ENCODE assay signal across 25 mouse cellular contexts in genomic region chr1:173321593-173322248, GRCm38 (mm10). TPM values are rescaled to one million over a fixed set of nuclear protein-coding genes. Genes with fewer than 3 reads are reported as not detected.
DNase-seq lines count a peak whose midpoint lies in the region; ATAC-seq and TF ChIP-seq lines count a peak whose summit lies in the region.
"Had no signal": no experiment of that assay in that cellular context is flagged by ENCODE, and none has a peak within 500 bp of the region (broad histone marks: within the 10 kb centered on the region; RNA-seq: fewer than 3 reads in every experiment).

No protein-coding gene starts in this region.

- no peaks in the 10 kb centered on the region for H3K4me1 ChIP-seq in ES-E14 (ENCODE audit: control insufficient read depth in 2 of 2, insufficient read depth in 2 of 2, low read length in 2 of 2, poor library complexity in 1 of 2)
- H3K4me1 ChIP-seq: embryonic facial prominence, embryonic 13.5 days; heart, embryonic 10.5 days had no signal

- H3K9me3 ChIP-seq in ES-E14 (ENCODE audit: control insufficient read depth, insufficient read depth, low read depth, low read length), result no peaks in the 10 kb centered on the region
- H3K9me3 ChIP-seq: embryonic facial prominence, embryonic 13.5 days; heart, embryonic 10.5 days; liver, embryonic 15.5 days had no signal

- DNase-seq in frontal cortex, postnatal 25 days (ENCODE audit: low spot score in 2 of 2), result no peak
- DNase-seq in ES-E14 (ENCODE audit: low read depth, low spot score), result peak; percentile 51
- no peak for DNase-seq in kidney, adult 11 months
- no peak for DNase-seq in spleen, postnatal 14 days (ENCODE audit: low spot score in 2 of 2)
- DNase-seq: adrenal gland, postnatal 25 days; B cell, adult 2 months; cerebellum, adult 11 months; cerebellum, postnatal 10 days; kidney, adult 2 months; kidney, postnatal 25 days; retina, postnatal 1 day; right cerebral cortex, postnatal 4 days had no signal

- H3K9ac ChIP-seq in ES-E14 (ENCODE audit: insufficient read depth, low read depth, low read length, poor library complexity, severe bottlenecking), result no peak overlapping the region
- H3K9ac ChIP-seq: embryonic facial prominence, embryonic 13.5 days; liver, embryonic 15.5 days had no signal

- no peak overlapping the region for H3K27ac ChIP-seq in ES-E14 (ENCODE audit: insufficient read depth, low read depth, low read length, poor library complexity, severe bottlenecking)
- H3K27ac ChIP-seq: embryonic facial prominence, embryonic 13.5 days; heart, embryonic 10.5 days; liver, embryonic 15.5 days had no signal

- in situ Hi-C loops in ES-E14 (cut with MboI; ENCODE audit: low sequenced_read_pairs in 2 of 2, unreplicated experiment in 2 of 2), result loop anchor here (5.0 to 10.0 kb wide), 2 partner anchors 63 to 71 kb away; no protein-coding TSS in a partner anchor

- peak; percentile 25 for ATAC-seq in frontal cortex, adult (ENCODE audit: low TSS enrichment)
- ATAC-seq in erythroid progenitor cell, adult 5-6 weeks (replicated peaks; ENCODE audit: low FRiP score, poor library complexity, severe bottlenecking), result 0 out of 2 replicates have a peak, but pooled peaks have one; percentile 28
- ATAC-seq in monocyte, adult 5-6 weeks (replicated peaks; ENCODE audit: insufficient number of reproducible peaks, low FRiP score, low TSS enrichment, poor library complexity, severe bottlenecking), result 0 out of 2 replicates have a peak, but pooled peaks have one; percentile 3
- ATAC-seq: activated CD4-positive, CD25-positive, alpha-beta regulatory T cell, adult 4 months; lung, postnatal 0 days had no signal

- no peaks in the 10 kb centered on the region for H3K36me3 ChIP-seq in ES-E14 (ENCODE audit: control insufficient read depth, insufficient read depth, low read length, poor library complexity, severe bottlenecking)
- H3K36me3 ChIP-seq: embryonic facial prominence, embryonic 13.5 days; heart, embryonic 10.5 days; liver, embryonic 15.5 days had no signal

- H3K4me3 ChIP-seq in ES-E14 (ENCODE audit: insufficient read depth in 1 of 2, low read depth in 1 of 2, low read length in 2 of 2, poor library complexity in 1 of 2, severe bottlenecking in 1 of 2), result no peak overlapping the region
- H3K4me3 ChIP-seq: embryonic facial prominence, embryonic 13.5 days; heart, embryonic 10.5 days; liver, embryonic 15.5 days had no signal

TF ChIP-seq in ES-E14, 5 proteins besides CTCF, POLR2A, EP300 and RAD21:
- TF ChIP-seq HCFC1 (IDR thresholded peaks at IDR 0.05; ENCODE audit: borderline replicate concordance, insufficient read depth, low read length) (no peak), CHD2 (IDR thresholded peaks at IDR 0.05; ENCODE audit: low read depth, low read length) (no peak), MAFK (IDR thresholded peaks at IDR 0.05; ENCODE audit: insufficient read depth, low read depth, low read length) (no peak), ZNF384 (IDR thresholded peaks at IDR 0.05; ENCODE audit: low read depth, low read length) (no peak), ZC3H11A (IDR thresholded peaks at IDR 0.05; ENCODE audit: borderline replicate concordance, low read depth, low read length) (no peak)

RNA-seq across cellular contexts. Expression of gene Ackr1, which starts 11.8 kb away (rescaled TPM):
- not detected in 2 replicates for total RNA-seq in ES-E14 (2012; rRNA removed)
- 223 and 265 TPM in 2 replicates for total RNA-seq in erythroid progenitor cell, adult 5-6 weeks (2015; ENCODE audit: low replicate concordance)
- 67.0 and 67.1 TPM in 2 replicates for total RNA-seq in erythroid progenitor cell, adult 5-6 weeks (2017; ENCODE audit: low replicate concordance)
- not detected in 3 replicates for total RNA-seq in monocyte, adult 5-6 weeks (2017)
- total RNA-seq: neutrophil, adult 5-6 weeks had no signal

RNA-seq across cellular contexts. Expression of gene Aim2, which starts 29.0 kb away (rescaled TPM):
- total RNA-seq in ES-E14 (2012; rRNA removed), result 17.0 and 26.0 TPM in 2 replicates
- total RNA-seq in erythroid progenitor cell, adult 5-6 weeks (2015; ENCODE audit: low replicate concordance), result 101 and 132 TPM in 2 replicates
- 121 and 141 TPM in 2 replicates for total RNA-seq in erythroid progenitor cell, adult 5-6 weeks (2017; ENCODE audit: low replicate concordance)
- 140 to 167 TPM (median 156 TPM) in 3 replicates for total RNA-seq in monocyte, adult 5-6 weeks (2017)

RNA-seq across cellular contexts. Expression of gene Mptx2, which starts 44.1 kb away (rescaled TPM):
- total RNA-seq in ES-E14 (2012; rRNA removed), result not detected in 2 replicates
- not detected in 2 replicates for total RNA-seq in erythroid progenitor cell, adult 5-6 weeks (2015; ENCODE audit: low replicate concordance)
- not detected in 2 replicates for total RNA-seq in erythroid progenitor cell, adult 5-6 weeks (2017; ENCODE audit: low replicate concordance)
- total RNA-seq in monocyte, adult 5-6 weeks (2017), result not detected in 3 replicates
- total RNA-seq: adrenal gland, postnatal 25 days; gastrocnemius, adult 18-20 months; gastrocnemius, postnatal 4 days; layer of hippocampus, adult 8-10 months; left cerebral cortex, postnatal 25 days; neutrophil, adult 5-6 weeks had no signal

RNA-seq across cellular contexts. Expression of gene Cadm3, which starts 45.8 kb away (rescaled TPM):
- total RNA-seq in ES-E14 (2012; rRNA removed), result 0.85 and 1.0 TPM in 2 replicates
- not detected in 2 replicates for total RNA-seq in erythroid progenitor cell, adult 5-6 weeks (2015; ENCODE audit: low replicate concordance)
- total RNA-seq in erythroid progenitor cell, adult 5-6 weeks (2017; ENCODE audit: low replicate concordance), result 7.8 TPM in 2 replicates
- 3.2 to 9.0 TPM (median 6.9 TPM) in 3 replicates for total RNA-seq in monocyte, adult 5-6 weeks (2017)
- total RNA-seq: neutrophil, adult 5-6 weeks had no signal

RNA-seq across cellular contexts. Expression of gene Olfr418, which starts 55.9 kb away (rescaled TPM):
- total RNA-seq in ES-E14 (2012; rRNA removed), result not detected in 2 replicates
- total RNA-seq in erythroid progenitor cell, adult 5-6 weeks (2015; ENCODE audit: low replicate concordance), result not detected in 2 replicates
- not detected in 2 replicates for total RNA-seq in erythroid progenitor cell, adult 5-6 weeks (2017; ENCODE audit: low replicate concordance)
- not detected in 3 replicates for total RNA-seq in monocyte, adult 5-6 weeks (2017)
- total RNA-seq: adrenal gland, postnatal 25 days; gastrocnemius, adult 18-20 months; gastrocnemius, postnatal 4 days; layer of hippocampus, adult 8-10 months; left cerebral cortex, postnatal 25 days; neutrophil, adult 5-6 weeks had no signal

Comparison
In these comparisons a context has a peak if more than half of its experiments do, and no peak if none do; other contexts are left out.
1. RNA of gene Ackr1, which starts 11.8 kb away (total RNA-seq): 67.0 to 265 TPM in erythroid progenitor cell, adult 5-6 weeks; not detected in ES-E14 and not detected in monocyte, adult 5-6 weeks; every median in the first group is over 10 times any median in the second.
2. Peak in every context shown above with its lines, with median percentiles within 50 percentile points of each other: ATAC-seq.